Mouse (Mus musculus) adrenal gland, postnatal 14 days (tissue): ENCODE measurements around the gene Spint4. TPM values are rescaled to one million over a fixed set of nuclear protein-coding genes. Genes with fewer than 3 reads are reported as not detected.

Source experiments
- DNase-seq: peaks from one replicate; pipeline ENCODE4 v3.0.0; 2021; ENCODE audit warnings: mixed read lengths
- total RNA-seq: library from RNA; stranded (reverse); gene quantifications from 2 replicates; pipeline ENCODE4 v1.2.3, GENCODE M21; 2021

Spint4 gene
- total RNA-seq, 1 experiment from 2014 or later, result not detected

- DNase-seq, result no peak
Observed at GRCm38 (mm10) chr2:164733259-164733658, 35.0 kb downstream of the Spint4 start.

- no peak for DNase-seq
Observed at GRCm38 (mm10) chr2:164734839-164735238, 36.5 kb downstream of the Spint4 start.

GRCm38 (mm10) chr2:164735446-164735845 lies 37.1 kb downstream of the Spint4 start:
- DNase-seq, result no peak

GRCm38 (mm10) chr2:164737377-164738090 lies 39.2 kb downstream of the Spint4 start:
- no peak for DNase-seq

- no peak for DNase-seq
Observed at GRCm38 (mm10) chr2:164739876-164740275, 41.6 kb downstream of the Spint4 start.

- no peak for DNase-seq
Observed at GRCm38 (mm10) chr2:164744987-164745386, 46.7 kb downstream of the Spint4 start.

- peak; percentile 97 for DNase-seq
Observed at GRCm38 (mm10) chr2:164745843-164746479, 47.7 kb downstream of the Spint4 start, which contains the start of the genes Wfdc3 and Dnttip1. Gene Wfdc3, minus strand, starts transcription at chr2:164745931. Gene Dnttip1, plus strand, starts transcription at chr2:164745983.

- peak; percentile 9 for DNase-seq
Observed at GRCm38 (mm10) chr2:164746693-164747092, 48.4 kb downstream of the Spint4 start.

- no peak for DNase-seq
Observed at GRCm38 (mm10) chr2:164748191-164748590, 49.9 kb downstream of the Spint4 start.

- no peak for DNase-seq
Observed at GRCm38 (mm10) chr2:164748991-164749390, 50.7 kb downstream of the Spint4 start.

Other genes with a start within 250 kb of the Spint4 start
- gene Sys1, start 241.5 kb upstream of the Spint4 start, total RNA-seq, result 31.2 and 34.2 TPM in 2 replicates
- gene Gm20458, start 237.5 kb upstream of the Spint4 start, total RNA-seq, result 0.82 and 5.9 TPM in 2 replicates
- gene Trp53tg5, start 224.8 kb upstream of the Spint4 start, total RNA-seq, result not detected in 2 replicates
- gene Dbndd2, start 212.4 kb upstream of the Spint4 start, total RNA-seq, result 10.0 and 13.8 TPM in 2 replicates
- gene Pigt, start 201.0 kb upstream of the Spint4 start, total RNA-seq, result 85.2 and 89.0 TPM in 2 replicates
- gene Wfdc2, start 136.1 kb upstream of the Spint4 start, total RNA-seq, result 2.1 TPM in 1 of 2 replicates, not detected in the other
- gene Spint3, start 125.0 kb upstream of the Spint4 start, total RNA-seq, result not detected in 2 replicates
- 0.49 and 1.2 TPM in 2 replicates for gene Wfdc6a, start 113.1 kb upstream of the Spint4 start, total RNA-seq
- not detected in 2 replicates for gene Eppin, start 104.9 kb upstream of the Spint4 start, total RNA-seq
- not detected in 2 replicates for gene Wfdc6b, start 85.0 kb upstream of the Spint4 start, total RNA-seq
- 0.23 TPM in 1 of 2 replicates, not detected in the other for gene Wfdc8, start 84.9 kb upstream of the Spint4 start, total RNA-seq
- not detected in 2 replicates for gene Wfdc16, start 59.7 kb upstream of the Spint4 start, total RNA-seq
- not detected in 2 replicates for gene Wfdc10, start 42.5 kb upstream of the Spint4 start, total RNA-seq
- not detected in 2 replicates for gene Wfdc9, start 41.9 kb upstream of the Spint4 start, total RNA-seq
- gene Wfdc11, start 24.4 kb upstream of the Spint4 start, total RNA-seq, result not detected in 2 replicates
- gene Wfdc13, start 13.4 kb upstream of the Spint4 start, total RNA-seq, result not detected in 2 replicates
- not detected in 2 replicates for gene Spint5, start 16.8 kb downstream of the Spint4 start, total RNA-seq
- gene Wfdc3, start 47.4 kb downstream of the Spint4 start, total RNA-seq, result 0.59 TPM in 1 of 2 replicates, not detected in the other
- gene Dnttip1, start 47.5 kb downstream of the Spint4 start, total RNA-seq, result 39.6 and 47.3 TPM in 2 replicates
- 32.1 and 36.0 TPM in 2 replicates for gene Ube2c, start 71.4 kb downstream of the Spint4 start, total RNA-seq
- gene Tnnc2, start 81.5 kb downstream of the Spint4 start, total RNA-seq, result 1.0 TPM in 1 of 2 replicates, not detected in the other
- gene Snx21, start 87.3 kb downstream of the Spint4 start, total RNA-seq, result 35.7 and 46.2 TPM in 2 replicates
- 25.7 and 28.9 TPM in 2 replicates for gene Acot8, start 106.4 kb downstream of the Spint4 start, total RNA-seq
- 4.9 and 5.1 TPM in 2 replicates for gene Zswim3, start 106.6 kb downstream of the Spint4 start, total RNA-seq
- 7.0 and 8.9 TPM in 2 replicates for gene Zswim1, start 124.2 kb downstream of the Spint4 start, total RNA-seq
- gene Spata25, start 130.0 kb downstream of the Spint4 start, total RNA-seq, result not detected in 2 replicates
- gene Ctsa, start 134.4 kb downstream of the Spint4 start, total RNA-seq, result 104 and 116 TPM in 2 replicates
- gene Neurl2, start 135.0 kb downstream of the Spint4 start, total RNA-seq, result 2.4 and 3.5 TPM in 2 replicates
- 35.4 and 36.2 TPM in 2 replicates for gene Pltp, start 159.2 kb downstream of the Spint4 start, total RNA-seq
- 42.3 and 54.0 TPM in 2 replicates for gene Pcif1, start 180.8 kb downstream of the Spint4 start, total RNA-seq
- gene Zfp335, start 213.3 kb downstream of the Spint4 start, total RNA-seq, result 17.3 and 19.4 TPM in 2 replicates
- 1.7 and 2.0 TPM in 2 replicates for gene Mmp9, start 242.3 kb downstream of the Spint4 start, total RNA-seq